Mouse (Mus musculus) cortical plate, adult 2 months (tissue): ENCODE data around the gene Cd276.

Source experiments
- CTCF ChIP-seq: fragments of 200-500 bp; IDR thresholded peaks from 2 replicates; pipeline ENCODE4 v1.5.1; 2011; ENCODE audit warnings: mild to moderate bottlenecking, control low read depth, low read length; ENCODE audit not compliant: insufficient read depth; ENCODE audit errors: extremely low read depth
- POLR2A ChIP-seq: fragments of 200-500 bp; IDR thresholded peaks from 2 replicates; pipeline ENCODE4 v1.6.1; 2011; ENCODE audit warnings: mild to moderate bottlenecking, low read length, control low read depth; ENCODE audit not compliant: insufficient read depth; ENCODE audit errors: extremely low read depth

DNA sequence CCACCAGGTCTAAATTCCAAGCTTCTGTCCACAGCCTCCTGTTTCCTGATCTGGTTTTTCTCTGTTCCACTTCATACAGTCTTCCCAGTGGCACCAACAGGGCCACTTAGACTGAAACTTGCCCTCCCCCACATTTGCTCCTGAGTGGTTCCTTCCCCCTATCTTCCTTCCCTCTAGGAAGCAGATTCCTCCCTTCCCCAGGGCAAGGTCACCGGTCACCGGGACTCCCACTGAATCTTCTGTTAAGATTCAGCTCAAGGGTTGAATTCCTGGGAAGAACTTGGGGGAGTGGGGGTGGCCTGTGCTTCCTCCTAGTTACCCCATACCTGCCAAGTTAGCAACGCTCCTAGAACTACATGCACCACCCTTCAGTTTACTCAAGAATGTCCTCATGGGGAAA is 68.2 kb downstream of the Cd276 start:
- TF ChIP-seq CTCF (no peak), POLR2A (no peak)
